Mouse (Mus musculus): ENCODE results near the gene Sept10. TPM values are rescaled to one million over a fixed set of nuclear protein-coding genes. Genes with fewer than 3 reads are reported as not detected.

The Sept10 gene
- polyA plus RNA-seq, 1 experiment from 2014 or later, result 32.4 TPM

Other genes starting within 250 kb of the Sept10 start
- gene Sowahc, start 106 bp upstream of the Sept10 start, polyA plus RNA-seq (2014; fragmentation: Nextera tagmentation; extraction: Ambion mirVana), result 11.9 and 13.6 TPM in 2 replicates
- 44.6 and 51.6 TPM in 2 replicates for gene P4ha1, start 101.4 kb upstream of the Sept10 start, polyA plus RNA-seq (2014; fragmentation: Nextera tagmentation; extraction: Ambion mirVana)
- 3.9 and 4.6 TPM in 2 replicates for gene Gm10273, start 173.8 kb upstream of the Sept10 start, polyA plus RNA-seq (2014; fragmentation: Nextera tagmentation; extraction: Ambion mirVana)
- gene Pla2g12b, start 181.8 kb upstream of the Sept10 start, polyA plus RNA-seq (2014; fragmentation: Nextera tagmentation; extraction: Ambion mirVana), result 0.18 and 0.22 TPM in 2 replicates
- 0.28 and 0.95 TPM in 2 replicates for gene Oit3, start 219.9 kb upstream of the Sept10 start, polyA plus RNA-seq (2014; fragmentation: Nextera tagmentation; extraction: Ambion mirVana)

Data from hindbrain, embryonic 11.5 days (tissue).